In genomic region chr17:16219675-16220566, GRCm38 (mm10) we compare ENCODE assay signal across 16 mouse cellular contexts.
"Had no signal": no experiment of that assay in that cellular context is flagged by ENCODE, and none has a peak within 500 bp of the region (broad histone marks: within the 10 kb centered on the region; RNA-seq: fewer than 3 reads in every experiment).

No protein-coding gene starts in this region.

- H3K4me2 ChIP-seq: lung, embryonic 15.5 days; midbrain, embryonic 13.5 days; neural tube, embryonic 12.5 days had no signal

- DNase-seq: lung, adult 2 months; lung, postnatal 14 days; lung, postnatal 36 days; right cerebral cortex, postnatal 14 days; spleen, adult 18-20 months; thymus, adult 18-20 months; thymus, postnatal 14 days; thymus, postnatal 36 days had no signal

- H3K27ac ChIP-seq: liver, embryonic 14.5 days; lung, embryonic 15.5 days; macrophage; midbrain, embryonic 13.5 days; neural tube, embryonic 12.5 days had no signal

- H3K4me1 ChIP-seq: lung, embryonic 15.5 days; megakaryocyte, embryonic 14.5 days; midbrain, embryonic 13.5 days; neural tube, embryonic 12.5 days had no signal

- H3K9me3 ChIP-seq: lung, embryonic 15.5 days; megakaryocyte, embryonic 14.5 days; midbrain, embryonic 13.5 days; neural tube, embryonic 12.5 days had no signal

- H3K4me3 ChIP-seq: lung, embryonic 15.5 days; megakaryocyte, embryonic 14.5 days; midbrain, embryonic 13.5 days; neural tube, embryonic 12.5 days had no signal

- H3K27me3 ChIP-seq: lung, embryonic 15.5 days; megakaryocyte, embryonic 14.5 days; midbrain, embryonic 13.5 days; neural tube, embryonic 12.5 days had no signal

- H3K9ac ChIP-seq: liver, embryonic 14.5 days; lung, embryonic 15.5 days; midbrain, embryonic 13.5 days; neural tube, embryonic 12.5 days had no signal

- ATAC-seq: lung, postnatal 0 days; midbrain, embryonic 13.5 days; midbrain, embryonic 16.5 days had no signal

- H3K36me3 ChIP-seq: lung, embryonic 15.5 days; midbrain, embryonic 13.5 days; neural tube, embryonic 12.5 days had no signal
